Mouse (Mus musculus): ENCODE results near the gene Rfc1. TPM values are rescaled to one million over a fixed set of nuclear protein-coding genes. Genes with fewer than 3 reads are reported as not detected.

Gene Rfc1
- total RNA-seq, 1 experiment from 2014 or later, result 120 TPM

DNA sequence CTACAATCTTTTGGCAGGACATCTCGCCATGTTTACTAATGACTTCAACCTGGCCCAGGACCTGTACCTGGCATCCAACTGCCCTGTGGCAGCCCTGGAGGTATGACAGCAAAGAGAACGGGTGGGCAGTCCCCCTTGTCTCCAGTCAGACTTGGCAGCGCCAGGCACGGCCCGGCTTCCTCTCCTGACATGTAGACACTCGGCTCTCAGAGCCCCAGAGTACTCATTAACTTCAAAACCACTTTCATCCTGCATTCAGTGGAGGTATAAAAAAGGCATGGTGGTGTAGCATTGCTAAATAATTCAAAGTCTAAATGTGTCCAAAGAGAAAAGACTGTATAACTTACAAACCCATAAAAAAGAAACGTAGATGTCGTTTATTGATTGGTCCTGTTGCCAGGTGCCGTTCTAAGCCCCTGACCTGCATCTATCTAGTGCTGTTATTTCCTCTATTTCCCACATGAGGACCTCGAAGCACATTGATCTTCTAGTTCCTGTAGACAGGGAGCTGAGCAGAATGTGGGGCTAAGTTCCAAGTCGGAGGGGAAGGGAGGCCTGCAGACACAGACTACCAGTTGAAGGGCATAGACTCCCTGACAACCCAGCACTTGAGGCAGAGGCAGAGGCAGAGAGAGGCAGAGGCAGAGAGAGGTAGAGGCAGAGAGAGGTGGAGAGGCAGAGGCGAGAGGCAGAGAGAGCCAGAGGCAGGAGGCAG lies 104.0 kb downstream of the Rfc1 start:
- no peak for ATAC-seq (ENCODE audit: extremely low read depth, insufficient number of reproducible peaks, low FRiP score, poor library complexity, severe bottlenecking)

GRCm38 (mm10) chr5:65224056-65224455 lies 111.4 kb downstream of the Rfc1 start:
- ATAC-seq (ENCODE audit: extremely low read depth, insufficient number of reproducible peaks, low FRiP score, poor library complexity, severe bottlenecking), result no peak

DNA sequence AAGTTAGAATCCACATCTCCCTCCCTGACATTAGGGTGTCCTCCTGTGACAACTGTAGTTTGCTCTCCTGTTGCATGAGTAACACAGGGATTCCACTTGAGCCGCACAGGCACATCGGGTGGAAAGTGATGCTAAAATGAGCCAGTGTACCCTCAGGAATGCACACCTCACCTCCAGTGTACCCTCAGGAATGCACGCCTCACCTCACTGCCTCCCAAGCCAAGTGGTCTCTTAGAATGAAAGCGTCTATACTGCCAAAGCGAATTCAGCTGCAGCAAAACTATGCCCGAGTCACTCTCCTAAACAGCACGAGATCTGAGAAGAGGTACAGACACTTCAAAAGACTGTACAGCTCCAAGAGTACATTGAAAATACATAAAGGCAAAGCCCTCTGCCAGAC lies 114.4 kb downstream of the Rfc1 start:
- no peak for ATAC-seq (ENCODE audit: extremely low read depth, insufficient number of reproducible peaks, low FRiP score, poor library complexity, severe bottlenecking)

DNA sequence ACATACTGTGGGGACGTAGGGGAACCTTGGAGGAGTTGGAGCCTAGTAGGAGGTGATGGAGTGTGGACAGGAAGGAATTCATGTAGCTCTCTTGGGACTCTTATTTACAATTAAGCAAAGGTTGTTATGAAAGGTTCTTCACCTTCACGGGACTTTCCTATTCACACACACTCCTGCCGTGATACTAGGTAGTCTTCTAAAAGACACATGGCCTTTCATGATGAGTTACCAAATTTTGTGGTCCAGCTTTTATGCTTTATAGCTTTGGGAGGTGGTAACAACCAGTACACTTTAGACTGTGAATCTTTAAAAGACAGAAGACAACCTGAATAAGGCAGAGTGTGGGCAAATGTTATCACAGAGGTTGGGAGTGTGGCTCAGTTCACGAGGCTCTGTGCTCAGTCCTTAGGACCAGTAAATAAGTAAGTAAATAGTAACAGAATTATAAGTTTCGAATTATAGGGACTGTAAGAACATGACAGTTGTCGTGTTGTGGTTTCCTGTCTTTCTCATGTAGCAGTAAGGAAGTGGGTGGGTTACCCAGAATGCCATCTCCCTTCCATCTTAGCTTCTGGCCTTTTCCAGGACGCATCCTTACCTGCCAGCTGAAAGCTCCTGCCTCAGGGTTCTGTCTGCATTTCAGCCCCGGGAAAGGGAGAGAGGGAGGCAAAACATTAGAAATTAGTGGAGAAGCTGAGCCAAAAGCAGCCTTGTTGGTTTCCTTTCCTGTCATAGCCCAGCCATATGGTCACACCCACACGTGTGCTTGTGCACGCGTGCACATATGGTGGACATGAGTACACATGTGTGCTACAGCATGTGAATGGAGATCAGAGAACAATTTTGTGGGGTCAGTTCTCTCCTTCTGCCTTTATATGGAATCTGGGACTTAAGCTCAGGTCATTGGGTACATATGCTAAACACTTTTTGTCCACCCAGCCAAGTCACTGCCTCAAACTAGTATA lies 117.9 kb downstream of the Rfc1 start:
- ATAC-seq (ENCODE audit: extremely low read depth, insufficient number of reproducible peaks, low FRiP score, poor library complexity, severe bottlenecking), result no peak

GRCm38 (mm10) chr5:65213321-65213720 lies 122.1 kb downstream of the Rfc1 start:
- peak; percentile 77; the same call in 1 of the 2 replicates for ATAC-seq (ENCODE audit: extremely low read depth, insufficient number of reproducible peaks, low FRiP score, poor library complexity, severe bottlenecking)

Other genes with a start within 250 kb of the Rfc1 start
- 132 and 141 TPM in 2 replicates for gene Tmem156, start 243.5 kb downstream of the Rfc1 start, total RNA-seq (2017)
- 24.7 and 29.1 TPM in 2 replicates for gene Klhl5, start 228.1 kb downstream of the Rfc1 start, total RNA-seq (2017)
- gene Wdr19, start 136.0 kb downstream of the Rfc1 start, total RNA-seq (2017), result 2.4 and 2.6 TPM in 2 replicates
- gene Klb, start 12.6 kb upstream of the Rfc1 start, total RNA-seq (2017), result not detected in 2 replicates
- 1,010 and 1,014 TPM in 2 replicates for gene Rpl9, start 55.8 kb upstream of the Rfc1 start, total RNA-seq (2017)
- 48.3 and 66.2 TPM in 2 replicates for gene Lias, start 55.8 kb upstream of the Rfc1 start, total RNA-seq (2017)
- gene Ugdh, start 100.3 kb upstream of the Rfc1 start, total RNA-seq (2017), result 30.3 and 45.6 TPM in 2 replicates
- not detected in 2 replicates for gene Gm43552, start 157.2 kb upstream of the Rfc1 start, total RNA-seq (2017)
- gene Smim14, start 201.5 kb upstream of the Rfc1 start, total RNA-seq (2017), result 293 and 297 TPM in 2 replicates
- gene Ube2k, start 201.6 kb upstream of the Rfc1 start, total RNA-seq (2017), result 42.8 and 43.2 TPM in 2 replicates